8 mouse cellular contexts compared by ENCODE assay signal in the genomic region with DNA sequence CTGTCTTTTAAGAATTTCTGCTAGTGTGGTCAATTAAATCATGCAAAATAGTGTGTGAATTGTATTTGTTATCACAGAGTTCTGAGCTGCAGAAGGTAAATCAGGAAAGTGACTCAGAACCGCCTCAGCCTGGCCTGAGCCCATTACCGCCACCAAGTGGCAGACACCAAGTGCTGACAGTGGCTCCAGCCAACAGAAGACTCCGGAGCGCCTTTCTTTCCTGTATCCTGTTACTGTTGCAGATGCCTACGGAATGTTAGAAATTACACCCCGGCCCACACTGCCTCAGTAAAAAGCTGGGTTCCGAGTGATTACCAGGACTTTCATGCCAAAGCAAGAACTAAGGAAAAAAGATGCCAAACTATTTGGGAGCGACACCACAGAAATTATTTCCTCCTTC. TPM values are rescaled to one million over a fixed set of nuclear protein-coding genes. Genes with fewer than 3 reads are reported as not detected.
DNase-seq lines count a peak whose midpoint lies in the region; ATAC-seq lines count a peak whose summit lies in the region.

No protein-coding gene starts in this region.

- H3K36me3 ChIP-seq in intestine, embryonic 14.5 days (ENCODE audit: control insufficient read depth, insufficient read depth, low read length) = no peaks in the 10 kb centered on the region
- no peaks in the 10 kb centered on the region for H3K36me3 ChIP-seq in midbrain, embryonic 10.5 days

- DNase-seq in adrenal gland, adult 8-10 months = peak; percentile 45
- peak; percentile 62 for DNase-seq in embryo, embryonic 11.5 days (ENCODE audit: low read depth, low spot score)
- DNase-seq in gastrocnemius, postnatal 4 days (ENCODE audit: low spot score in 2 of 2) = peak; percentile 57 to 76
- DNase-seq in intestine, embryonic 14.5 days (ENCODE audit: low spot score) = peak; percentile 77
- DNase-seq in left cerebral cortex, adult 8-10 months (ENCODE audit: low spot score in 2 of 2) = peak; percentile 33 to 83
- peak; percentile 65 for DNase-seq in midbrain, embryonic 10.5 days (ENCODE audit: low spot score)
- DNase-seq in right cerebral cortex, postnatal 25 days = peak; percentile 83
- DNase-seq in yolk sac, embryonic 10.5 days (ENCODE audit: low spot score) = peak; percentile 50

- WGBS in intestine, embryonic 14.5 days = 9% methylated on average over 8 of the region's 8 CpGs
- WGBS in midbrain, embryonic 10.5 days = 22% methylated on average over 8 of the region's 8 CpGs

- H3K9ac ChIP-seq in intestine, embryonic 14.5 days (ENCODE audit: low read length) = no peak overlapping the region

- no peaks in the 10 kb centered on the region for H3K9me3 ChIP-seq in intestine, embryonic 14.5 days (ENCODE audit: control insufficient read depth, low read length)
- no peaks in the 10 kb centered on the region for H3K9me3 ChIP-seq in midbrain, embryonic 10.5 days (replicated peaks)

- peak overlapping the region; percentile 40 for H3K4me2 ChIP-seq in intestine, embryonic 14.5 days (ENCODE audit: low read length)

- peak overlapping the region; percentile 75; the same call in 1 of the 2 replicates for H3K27ac ChIP-seq in intestine, embryonic 14.5 days (ENCODE audit: low read depth)
- H3K27ac ChIP-seq in midbrain, embryonic 10.5 days (replicated peaks) = no peak overlapping the region

- H3K4me3 ChIP-seq in intestine, embryonic 14.5 days (ENCODE audit: low read depth, low read length) = 0 out of 2 replicates have a peak overlapping the region, but pooled peaks have one; percentile 0
- no peak overlapping the region for H3K4me3 ChIP-seq in midbrain, embryonic 10.5 days

- no peaks in the 10 kb centered on the region for H3K27me3 ChIP-seq in intestine, embryonic 14.5 days (replicated peaks; ENCODE audit: control insufficient read depth, insufficient read depth, low read length)
- H3K27me3 ChIP-seq in midbrain, embryonic 10.5 days (ENCODE audit: low read depth, poor library complexity, severe bottlenecking) = no peaks in the 10 kb centered on the region

- peaks cover 3% of the 10 kb centered on the region; the same call in 1 of the 2 replicates for H3K4me1 ChIP-seq in intestine, embryonic 14.5 days (replicated peaks; ENCODE audit: control insufficient read depth, insufficient read depth, low read length)
- H3K4me1 ChIP-seq in midbrain, embryonic 10.5 days = peaks cover 11% of the 10 kb centered on the region; the same call in 1 of the 2 replicates

- ATAC-seq in intestine, embryonic 14.5 days (replicated peaks; ENCODE audit: low FRiP score, low TSS enrichment, low read depth) = peak; percentile 75

RNA-seq across cellular contexts. Expression of a gene that starts 23.9 kb away (rescaled TPM):
- 1 to 10 TPM; 1.2 to 1.9 (median 1.5) TPM for total RNA-seq in adrenal gland, adult 8-10 months (2022)
- total RNA-seq in gastrocnemius, postnatal 4 days (2021) = under 1 TPM in 1 of 2 experiments, not detected in 1; 0.13 TPM
- 0.16 TPM in 1 of 2 replicates, not detected in the other for polyA plus RNA-seq in intestine, embryonic 14.5 days (2014; fragmentation: Nextera tagmentation; extraction: Ambion mirVana)
- total RNA-seq in left cerebral cortex, adult 8-10 months (2022) = 100 to 1,000 TPM in 1 of 4 experiments, 10 to 100 TPM in 3; 73.6 to 104 (median 81.8) TPM
- polyA plus RNA-seq in midbrain, embryonic 10.5 days (2016; fragmentation: Nextera tagmentation; extraction: Ambion mirVana) = 0.48 and 0.92 TPM in 2 replicates

Comparison
In these comparisons a context has a peak if more than half of its experiments do, and no peak if none do; other contexts are left out.
1. RNA of a gene that starts 23.9 kb away (total RNA-seq): 73.6 to 104 TPM in left cerebral cortex, adult 8-10 months; 1.2 to 1.9 TPM in adrenal gland, adult 8-10 months and 0.13 TPM in gastrocnemius, postnatal 4 days; every median in the first group is over 10 times any median in the second.
2. Peak in every context shown above with its lines, with median percentiles within 50 percentile points of each other: DNase-seq.